9 mouse cellular contexts compared by ENCODE assay signal in genomic region chr1:44745711-44746110, GRCm38 (mm10).
DNase-seq lines count a peak whose midpoint lies in the region; ATAC-seq and TF ChIP-seq lines count a peak whose summit lies in the region.
"Had no signal": no experiment of that assay in that cellular context is flagged by ENCODE, and none has a peak within 500 bp of the region (broad histone marks: within the 10 kb centered on the region; RNA-seq: fewer than 3 reads in every experiment).

No protein-coding gene starts in this region.

- TF ChIP-seq EP300 in liver, postnatal 0 days (IDR thresholded peaks at IDR 0.05; ENCODE audit: low read depth), result no peak

- no peak overlapping the region for H3K27ac ChIP-seq in midbrain, embryonic 10.5 days (replicated peaks)
- no peak overlapping the region for H3K27ac ChIP-seq in midbrain, embryonic 13.5 days
- no peak overlapping the region for H3K27ac ChIP-seq in liver, postnatal 0 days (ENCODE audit: low read depth)
- H3K27ac ChIP-seq: macrophage had no signal

- no peak overlapping the region for H3K4me3 ChIP-seq in midbrain, embryonic 10.5 days
- no peak overlapping the region for H3K4me3 ChIP-seq in midbrain, embryonic 13.5 days (replicated peaks)
- H3K4me3 ChIP-seq in liver, postnatal 0 days (ENCODE audit: low read depth, low read length), result no peak overlapping the region

- no peak overlapping the region for H3K9ac ChIP-seq in midbrain, embryonic 13.5 days (replicated peaks)
- H3K9ac ChIP-seq in liver, postnatal 0 days (replicated peaks), result no peak overlapping the region

- no peaks in the 10 kb centered on the region for H3K36me3 ChIP-seq in midbrain, embryonic 10.5 days
- H3K36me3 ChIP-seq in midbrain, embryonic 13.5 days, result no peaks in the 10 kb centered on the region
- no peaks in the 10 kb centered on the region for H3K36me3 ChIP-seq in liver, postnatal 0 days (replicated peaks; ENCODE audit: insufficient read depth, low read length)

- ATAC-seq in midbrain, embryonic 13.5 days, result no peak
- ATAC-seq in liver, postnatal 0 days, result no peak

- H3K4me2 ChIP-seq in midbrain, embryonic 13.5 days (replicated peaks), result no peak overlapping the region
- no peak overlapping the region for H3K4me2 ChIP-seq in liver, postnatal 0 days (ENCODE audit: low read depth, low read length)

- peak; percentile 63 for TF ChIP-seq CTCF in liver, postnatal 0 days (IDR thresholded peaks at IDR 0.05; ENCODE audit: low read depth)

- DNase-seq in cerebellum, adult 11 months, result peak; percentile 0
- no peak for DNase-seq in cerebellum, adult 8-10 months
- peak; percentile 17 for DNase-seq in midbrain, embryonic 10.5 days (ENCODE audit: low spot score)
- peak; percentile 12 to 33 for DNase-seq in cerebellum, postnatal 36 days
- peak; percentile 8 for DNase-seq in induced T-regulatory cell, adult 2 months (ENCODE audit: low read depth)
- peak; percentile 33 for DNase-seq in liver, postnatal 0 days
- DNase-seq in thymus, postnatal 0 days (ENCODE audit: low spot score), result no peak

- H3K9me3 ChIP-seq in midbrain, embryonic 10.5 days (replicated peaks), result no peaks in the 10 kb centered on the region
- H3K9me3 ChIP-seq in midbrain, embryonic 13.5 days, result no peaks in the 10 kb centered on the region
- H3K9me3 ChIP-seq in liver, postnatal 0 days (ENCODE audit: low read length), result no peaks in the 10 kb centered on the region

- H3K27me3 ChIP-seq in midbrain, embryonic 10.5 days (ENCODE audit: low read depth, poor library complexity, severe bottlenecking), result no peaks in the 10 kb centered on the region
- no peaks in the 10 kb centered on the region for H3K27me3 ChIP-seq in midbrain, embryonic 13.5 days
- H3K27me3 ChIP-seq in liver, postnatal 0 days (ENCODE audit: insufficient read depth, low read length), result no peaks in the 10 kb centered on the region

- 14% methylated on average over 2 of the region's 2 CpGs for WGBS in midbrain, embryonic 10.5 days
- 13% methylated on average over 2 of the region's 2 CpGs for WGBS in midbrain, embryonic 13.5 days
- 7% methylated on average over 2 of the region's 2 CpGs for WGBS in liver, postnatal 0 days (ENCODE audit: insufficient replicate concordance)

- no peaks in the 10 kb centered on the region for H3K4me1 ChIP-seq in midbrain, embryonic 10.5 days
- no peaks in the 10 kb centered on the region for H3K4me1 ChIP-seq in midbrain, embryonic 13.5 days (replicated peaks)
- H3K4me1 ChIP-seq in liver, postnatal 0 days (ENCODE audit: insufficient read depth), result no peaks in the 10 kb centered on the region

Comparison
In these comparisons a context has a peak if more than half of its experiments do, and no peak if none do; other contexts are left out.
1. DNase-seq: peak in cerebellum, adult 11 months (single experiment), midbrain, embryonic 10.5 days (single experiment), cerebellum, postnatal 36 days (2 of 2), induced T-regulatory cell, adult 2 months (single experiment) and liver, postnatal 0 days (single experiment); none in cerebellum, adult 8-10 months (single experiment) and thymus, postnatal 0 days (single experiment).